Mouse (Mus musculus): ENCODE data around the gene Il20rb.

Il20rb gene

GRCm38 (mm10) chr9:100419103-100419502, 67.5 kb downstream of the Il20rb start:
- no peak for DNase-seq

DNA sequence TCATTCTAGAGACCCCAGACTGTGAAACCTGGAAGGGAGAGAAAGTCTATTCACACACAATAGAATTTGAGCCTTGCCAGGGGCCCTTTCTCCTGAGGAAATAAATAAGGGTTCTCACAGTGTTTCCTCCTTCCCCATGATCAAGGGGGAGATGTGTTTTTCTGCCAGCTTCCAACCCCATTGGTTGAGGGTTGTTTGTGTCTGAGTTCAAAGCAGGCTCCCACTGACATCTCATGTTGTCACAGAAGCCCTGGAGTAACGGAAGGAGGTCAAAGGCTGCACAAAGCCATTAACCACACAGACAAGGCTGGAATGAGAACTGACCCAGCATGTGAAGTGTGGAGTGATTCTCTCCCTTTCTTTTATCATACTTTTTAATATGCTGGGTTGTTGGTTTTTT, 69.8 kb downstream of the Il20rb start:
- no peak for DNase-seq

- no peak for DNase-seq
Observed at GRCm38 (mm10) chr9:100416299-100416698, 70.3 kb downstream of the Il20rb start.

DNA sequence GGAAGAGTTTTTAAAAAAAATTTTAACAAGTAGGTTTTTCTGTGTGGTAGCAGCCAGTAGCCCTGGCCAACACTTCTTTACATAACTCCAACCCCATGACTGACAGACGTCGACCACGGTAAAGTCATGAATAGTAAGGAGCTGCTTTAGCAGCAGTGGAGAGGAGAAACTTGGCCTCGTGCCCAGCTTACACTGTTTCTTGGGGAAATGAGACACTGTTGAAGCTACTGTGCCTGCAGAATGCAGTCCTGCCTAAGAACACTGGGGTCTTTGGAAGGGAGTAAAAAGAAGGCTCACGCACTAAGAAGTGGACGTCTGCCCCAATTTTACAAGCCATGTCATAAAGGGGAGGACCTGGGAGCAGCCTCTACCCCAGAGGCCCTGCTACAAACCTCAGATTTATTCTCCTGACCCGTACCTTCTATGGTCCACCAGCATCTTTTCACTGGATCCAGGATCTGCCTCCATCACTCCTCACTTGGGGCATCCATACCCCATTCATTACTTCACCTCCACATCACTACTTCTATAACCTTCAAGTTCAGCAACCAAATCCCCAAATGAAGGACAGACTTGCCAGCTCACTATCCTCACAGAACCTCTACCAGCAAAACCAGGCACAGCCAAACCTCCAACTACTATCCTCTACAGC, 71.1 kb downstream of the Il20rb start:
- DNase-seq: peak; percentile 42
